Mouse (Mus musculus) erythroblast, embryonic 14.5 days (primary cell): ENCODE measurements around the gene Atf6. TPM values are rescaled to one million over a fixed set of nuclear protein-coding genes. Genes with fewer than 3 reads are reported as not detected.

Source experiments
- H3K27me3 ChIP-seq: 2 replicates; pipeline ENCODE4 v1.6.1; 2012; ENCODE audit warnings: inconsistent platforms; ENCODE audit not compliant: control insufficient read depth
- H3K36me3 ChIP-seq: 2 replicates; pipeline ENCODE4 v1.6.1; 2012; ENCODE audit warnings: mild to moderate bottlenecking, inconsistent platforms; ENCODE audit not compliant: control insufficient read depth
- H3K4me1 ChIP-seq: 2 replicates; pipeline ENCODE4 v1.6.1; 2012; ENCODE audit warnings: inconsistent platforms; ENCODE audit not compliant: control insufficient read depth
- H3K4me3 ChIP-seq: replicated peaks from 2 replicates; pipeline ENCODE3; 2012; ENCODE audit warnings: moderate library complexity, mild to moderate bottlenecking, inconsistent platforms
- H3K9me3 ChIP-seq: 2 replicates; pipeline ENCODE4 v1.6.1; 2012; ENCODE audit warnings: low read length, inconsistent platforms, mixed read lengths; ENCODE audit not compliant: control insufficient read depth
- GATA1 ChIP-seq: IDR thresholded peaks from 2 replicates; pipeline ENCODE4 v1.6.1; 2012; ENCODE audit warnings: low read length, inconsistent platforms, mixed read lengths
- TAL1 ChIP-seq: IDR thresholded peaks from 3 replicates; pipeline ENCODE4 v1.6.1; 2012; ENCODE audit warnings: low read length, inconsistent platforms, mixed read lengths
- polyA plus RNA-seq: library from polyadenylated mRNA; stranded (reverse); fragments of >175 nt; gene quantifications from 2 replicates; pipeline ENCODE4 v1.2.3, GENCODE M21; 2012

Gene Atf6
- polyA plus RNA-seq, 1 experiment = 0.22 TPM

GRCm38 (mm10) chr1:170866992-170867690 lies 430 bp downstream of the Atf6 start:
- Histone ChIP-seq H3K9me3 (no peaks in the 10 kb centered on the region), H3K27me3 (no peaks in the 10 kb centered on the region), H3K4me3 (peak overlapping the region; percentile 78), H3K36me3 (peaks cover 5% of the 10 kb centered on the region), H3K4me1 (peaks cover 43% of the 10 kb centered on the region)
- TF ChIP-seq TAL1 = no peak
- TF ChIP-seq GATA1 = no peak

GRCm38 (mm10) chr1:170865406-170865805 lies 2.2 kb downstream of the Atf6 start:
- Histone ChIP-seq H3K9me3 (no peaks in the 10 kb centered on the region), H3K27me3 (no peaks in the 10 kb centered on the region), H3K4me1 (peaks cover 52% of the 10 kb centered on the region), H3K36me3 (no peaks in the 10 kb centered on the region), H3K4me3 (no peak overlapping the region)
- TF ChIP-seq GATA1 (no peak), TAL1 (no peak)

- Histone ChIP-seq H3K36me3 (no peaks in the 10 kb centered on the region), H3K27me3 (no peaks in the 10 kb centered on the region), H3K4me3 (no peak overlapping the region), H3K9me3 (no peaks in the 10 kb centered on the region), H3K4me1 (peaks cover 52% of the 10 kb centered on the region)
- no peak for TF ChIP-seq TAL1
- no peak for TF ChIP-seq GATA1
Observed at GRCm38 (mm10) chr1:170864754-170865153, 2.8 kb downstream of the Atf6 start.

GRCm38 (mm10) chr1:170864234-170864633 lies 3.3 kb downstream of the Atf6 start:
- Histone ChIP-seq H3K9me3 (no peaks in the 10 kb centered on the region), H3K4me3 (no peak overlapping the region), H3K4me1 (peaks cover 53% of the 10 kb centered on the region), H3K27me3 (no peaks in the 10 kb centered on the region), H3K36me3 (no peaks in the 10 kb centered on the region)
- TF ChIP-seq TAL1 = no peak
- no peak for TF ChIP-seq GATA1

GRCm38 (mm10) chr1:170863033-170863432 lies 4.5 kb downstream of the Atf6 start:
- peaks cover 50% of the 10 kb centered on the region for H3K4me1 ChIP-seq
- H3K4me3 ChIP-seq = no peak overlapping the region
- TF ChIP-seq TAL1 = no peak
- no peak for TF ChIP-seq GATA1
- no peaks in the 10 kb centered on the region for H3K9me3 ChIP-seq
- H3K27me3 ChIP-seq = no peaks in the 10 kb centered on the region
- H3K36me3 ChIP-seq = no peaks in the 10 kb centered on the region

- TF ChIP-seq GATA1 (no peak), TAL1 (no peak)
- Histone ChIP-seq H3K36me3 (no peaks in the 10 kb centered on the region), H3K4me1 (peaks cover 56% of the 10 kb centered on the region)
Observed at GRCm38 (mm10) chr1:170862435-170862717, 5.2 kb downstream of the Atf6 start.

GRCm38 (mm10) chr1:170861671-170862434 lies 5.7 kb downstream of the Atf6 start:
- Histone ChIP-seq H3K9me3 (no peaks in the 10 kb centered on the region), H3K4me3 (no peak overlapping the region), H3K36me3 (no peaks in the 10 kb centered on the region), H3K4me1 (peaks cover 57% of the 10 kb centered on the region), H3K27me3 (no peaks in the 10 kb centered on the region)
- TF ChIP-seq GATA1 (no peak), TAL1 (no peak)

More at GRCm38 (mm10) chr1:170862435-170862717, 5.2 kb downstream of the Atf6 start:
- no peaks in the 10 kb centered on the region for H3K27me3 ChIP-seq
- H3K9me3 ChIP-seq = no peaks in the 10 kb centered on the region
- H3K4me3 ChIP-seq = no peak overlapping the region

GRCm38 (mm10) chr1:170858872-170859271 lies 8.7 kb downstream of the Atf6 start:
- H3K36me3 ChIP-seq = peaks cover 7% of the 10 kb centered on the region
- peaks cover 34% of the 10 kb centered on the region for H3K4me1 ChIP-seq
- H3K9me3 ChIP-seq = no peaks in the 10 kb centered on the region
- TF ChIP-seq TAL1 = no peak
- no peak overlapping the region for H3K4me3 ChIP-seq
- no peaks in the 10 kb centered on the region for H3K27me3 ChIP-seq

- TF ChIP-seq TAL1 = no peak
- TF ChIP-seq GATA1 = no peak
- Histone ChIP-seq H3K9me3 (no peaks in the 10 kb centered on the region), H3K36me3 (peaks cover 15% of the 10 kb centered on the region), H3K4me3 (no peak overlapping the region), H3K4me1 (peaks cover 19% of the 10 kb centered on the region), H3K27me3 (no peaks in the 10 kb centered on the region)
Observed at GRCm38 (mm10) chr1:170857369-170857768, 10.2 kb downstream of the Atf6 start.
